Mouse (Mus musculus) cerebellum, adult 9-10 months (tissue): ENCODE data around the gene Hnrnpf.
"Not testable (repeated sequence)": the region's sequence is repeated elsewhere in the genome, so short reads cannot be mapped to it uniquely, and the experiment has no call there.

Source experiments
- DNase-seq: peaks from one replicate; pipeline ENCODE4 v3.0.0; 2022

Hnrnpf gene

DNA sequence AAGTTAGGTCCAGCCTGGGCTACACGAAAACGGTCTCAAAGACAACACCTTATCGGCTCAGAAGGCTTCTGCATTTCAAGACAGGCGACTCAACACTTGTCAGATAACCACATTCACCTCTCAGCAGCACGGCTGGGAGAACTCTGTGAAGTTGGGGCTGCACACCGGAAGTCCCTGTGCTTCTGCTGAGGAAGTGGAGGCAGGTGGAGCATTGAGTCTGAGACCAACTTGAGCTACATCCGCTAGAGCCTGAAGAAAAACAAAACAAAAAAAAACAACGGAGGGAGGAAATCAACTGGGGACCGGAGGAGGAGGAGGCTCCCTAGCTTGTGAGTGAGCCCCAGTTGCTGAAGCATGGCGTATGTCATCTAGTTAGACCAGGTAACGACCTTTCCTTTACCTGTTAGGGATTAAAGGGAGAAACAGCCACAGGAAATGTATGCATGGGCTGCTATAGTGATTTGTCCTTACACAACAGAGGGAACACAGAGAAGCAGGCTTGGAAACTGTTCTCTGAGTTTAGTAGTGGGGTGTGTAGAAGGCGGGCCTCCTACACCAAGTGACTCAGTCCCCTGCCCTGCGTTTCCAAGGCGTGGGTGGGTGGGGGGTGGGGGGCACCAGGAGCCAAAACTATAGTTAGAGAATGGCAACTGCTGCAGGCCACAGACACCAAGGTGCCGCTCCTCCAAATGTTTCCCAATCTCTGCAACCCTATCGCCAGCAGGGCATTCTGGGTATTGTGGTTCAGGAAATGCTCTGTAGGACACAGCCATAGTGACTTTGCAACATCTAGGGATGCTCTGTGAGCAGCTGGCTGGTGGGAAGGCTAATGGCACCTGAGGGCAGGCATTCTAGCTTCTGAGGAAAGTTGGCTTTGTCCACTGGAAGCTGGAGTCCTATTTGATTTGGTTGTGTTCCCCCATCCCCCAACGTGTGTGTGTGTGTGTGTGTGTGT, at the start of gene Hnrnpf:
Gene Hnrnpf, plus strand, starts transcription at position 199 of the 955 bp plus-strand sequence.
- no peak for DNase-seq

GRCm38 (mm10) chr6:117851747-117852146, 48.4 kb upstream of the Hnrnpf start:
- DNase-seq, result no peak

GRCm38 (mm10) chr6:117857990-117858389, 42.1 kb upstream of the Hnrnpf start:
- no peak for DNase-seq

GRCm38 (mm10) chr6:117861848-117862247, 38.3 kb upstream of the Hnrnpf start, which contains the start of gene Zfp239:
Zfp239 (plus strand) TSS chr6:117862100.
- DNase-seq, result no peak

- DNase-seq, result no peak
These were observed 37.7 kb upstream of the Hnrnpf start for GRCm38 (mm10) chr6:117862465-117862864.

- peak; percentile 75 for DNase-seq
These were observed 37.1 kb upstream of the Hnrnpf start for GRCm38 (mm10) chr6:117862899-117863620.

- DNase-seq, result no peak
These were observed 36.4 kb upstream of the Hnrnpf start for GRCm38 (mm10) chr6:117863751-117864150.

GRCm38 (mm10) chr6:117868187-117868586, 31.9 kb upstream of the Hnrnpf start:
- DNase-seq, result no peak

GRCm38 (mm10) chr6:117871034-117871433, 29.1 kb upstream of the Hnrnpf start:
- no peak for DNase-seq

- not testable (repeated sequence) for DNase-seq
These were observed 26.7 kb upstream of the Hnrnpf start for GRCm38 (mm10) chr6:117873450-117873849.

DNA sequence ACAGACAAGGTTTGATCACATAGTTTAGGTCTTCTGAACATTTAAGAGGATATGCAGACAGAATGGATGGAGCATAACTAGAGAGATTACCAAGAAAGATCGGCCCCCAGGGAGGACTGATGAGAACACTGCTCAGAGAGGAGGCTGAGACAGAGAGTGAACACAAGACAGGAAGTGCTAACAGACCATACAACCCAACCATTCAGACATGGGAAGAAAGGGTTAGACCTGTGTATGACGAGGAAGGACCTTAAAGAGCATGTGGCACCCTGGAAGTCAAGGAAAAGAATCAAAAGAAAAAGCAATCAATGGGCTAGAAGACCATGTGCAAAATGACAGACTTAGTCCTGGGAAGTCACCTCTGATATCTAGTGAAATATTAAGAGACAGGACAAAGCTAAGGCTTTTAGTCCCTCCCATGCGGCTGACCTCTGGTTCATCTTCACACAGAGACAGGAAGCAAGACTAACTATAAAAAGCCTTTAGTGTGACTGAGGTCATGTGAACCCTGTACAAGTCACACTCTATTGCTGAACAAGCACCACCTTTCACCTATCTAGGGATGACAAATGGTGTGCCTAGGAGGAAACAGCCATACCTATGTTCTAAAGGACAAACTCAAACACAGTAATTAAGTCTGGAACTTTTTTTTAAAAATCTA, 25.4 kb upstream of the Hnrnpf start:
- DNase-seq, result no peak

DNA sequence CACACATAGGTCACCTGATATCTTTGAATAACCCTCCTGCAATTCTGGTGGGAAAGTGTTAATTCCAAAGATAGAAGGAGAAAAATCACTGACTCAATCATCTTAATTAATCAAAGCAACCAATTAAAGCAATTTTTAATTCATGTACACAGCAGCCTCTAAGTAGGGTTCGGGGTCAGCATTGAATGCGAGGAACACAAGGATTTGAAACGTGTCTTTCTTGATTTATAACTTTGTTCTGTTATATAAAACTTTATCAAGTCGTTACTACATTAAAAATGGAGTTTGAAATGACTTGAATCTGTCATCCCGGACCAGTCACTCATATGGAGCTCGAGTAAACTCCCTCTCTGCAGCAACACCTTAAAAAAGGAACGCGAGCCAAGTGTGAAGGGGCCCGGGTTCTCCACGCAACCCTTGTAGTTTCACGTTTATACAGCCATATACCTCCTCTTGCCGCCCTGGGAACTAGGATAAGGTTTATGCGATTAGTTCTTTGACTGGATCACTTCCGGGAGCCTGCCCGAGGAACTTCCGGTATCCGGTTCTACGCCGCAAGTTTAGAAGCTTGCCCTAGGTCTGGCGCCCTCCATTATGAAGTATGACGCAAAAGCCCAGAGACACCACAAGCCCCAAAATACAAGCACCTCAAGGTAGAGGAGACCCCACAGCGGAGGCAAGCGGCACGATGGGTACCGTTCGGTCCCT, 21.3 kb upstream of the Hnrnpf start:
- peak; percentile 94 for DNase-seq

DNA sequence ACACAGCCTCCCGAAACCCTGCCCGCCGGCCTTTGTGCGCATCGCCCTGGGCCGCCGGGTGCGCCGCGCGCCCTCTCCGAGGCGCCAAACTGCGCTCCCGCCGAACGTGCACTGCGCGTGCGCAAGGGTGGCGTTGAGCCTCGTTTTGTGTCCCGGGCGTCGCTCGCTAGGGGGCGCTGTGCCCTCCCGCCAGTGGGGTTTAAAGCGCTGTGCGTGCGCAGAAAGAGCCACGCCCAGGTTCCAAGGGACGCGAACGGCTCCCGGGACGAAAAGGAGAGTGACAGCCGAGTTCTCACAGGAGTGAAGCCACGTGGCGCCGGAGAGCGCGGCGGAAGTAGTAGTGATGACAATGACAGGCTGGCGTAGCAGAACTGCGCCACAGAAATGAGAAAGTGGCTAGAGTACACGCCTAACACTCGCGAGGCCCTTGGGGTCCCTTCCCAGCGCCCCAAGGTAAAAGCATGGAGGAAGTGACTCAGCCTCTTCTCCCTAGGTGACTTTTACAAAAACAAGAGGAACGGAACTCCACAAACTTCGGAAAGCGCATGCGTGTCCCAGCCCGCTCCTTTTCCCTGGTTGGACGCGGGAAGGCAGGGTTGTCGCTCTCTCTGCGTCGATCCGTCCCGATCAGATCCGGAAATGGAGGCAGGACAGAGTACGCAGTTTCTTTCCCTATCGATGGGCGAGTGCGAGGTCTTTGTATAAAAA, 20.6 kb upstream of the Hnrnpf start:
- peak; percentile 99 for DNase-seq

DNA sequence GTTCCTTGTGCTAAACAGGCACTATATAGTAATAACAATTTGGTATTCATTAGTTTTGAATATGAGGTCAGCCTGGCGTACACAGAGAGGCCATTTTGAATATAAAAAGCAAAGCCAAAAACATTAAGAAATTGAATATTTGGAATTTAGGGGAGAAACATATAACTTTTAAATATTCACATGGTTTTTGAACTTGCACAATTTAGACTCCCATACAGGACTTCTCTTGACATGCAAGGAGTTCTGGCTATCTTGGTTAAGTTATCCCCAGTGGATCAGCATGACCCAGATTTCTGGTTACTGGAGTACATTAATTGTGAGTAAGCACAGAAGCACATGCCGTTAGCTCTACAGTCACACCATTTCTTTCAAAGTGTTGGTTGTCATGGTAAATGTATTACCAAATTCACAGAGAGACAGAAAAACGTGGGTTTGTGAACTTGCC, 19.7 kb upstream of the Hnrnpf start:
- DNase-seq, result no peak

GRCm38 (mm10) chr6:117881229-117881628, 18.9 kb upstream of the Hnrnpf start:
- no peak for DNase-seq

- no peak for DNase-seq
These were observed 18.1 kb upstream of the Hnrnpf start for GRCm38 (mm10) chr6:117881997-117882396.

- no peak for DNase-seq
These were observed 14.2 kb upstream of the Hnrnpf start for GRCm38 (mm10) chr6:117885943-117886342.

DNA sequence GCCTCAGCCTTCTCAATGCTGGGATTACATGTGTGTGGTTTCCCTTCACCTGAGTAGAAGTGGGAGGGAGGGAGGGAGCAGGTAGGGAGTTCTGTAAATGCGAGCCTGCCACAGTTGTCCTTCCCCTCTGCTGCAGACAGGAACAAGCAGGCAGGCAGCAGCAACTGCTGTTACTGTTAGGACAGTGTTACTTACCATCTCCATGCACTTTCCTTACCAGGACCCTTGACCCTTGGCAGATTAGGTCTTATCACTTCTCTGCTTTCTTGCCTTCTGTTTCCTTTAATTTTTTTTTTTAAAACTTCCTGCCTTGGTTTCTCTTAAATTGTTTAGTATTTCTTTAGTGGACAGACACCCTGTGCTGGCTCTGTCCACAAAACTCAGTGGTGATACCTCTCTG, 12.1 kb upstream of the Hnrnpf start:
- no peak for DNase-seq

DNA sequence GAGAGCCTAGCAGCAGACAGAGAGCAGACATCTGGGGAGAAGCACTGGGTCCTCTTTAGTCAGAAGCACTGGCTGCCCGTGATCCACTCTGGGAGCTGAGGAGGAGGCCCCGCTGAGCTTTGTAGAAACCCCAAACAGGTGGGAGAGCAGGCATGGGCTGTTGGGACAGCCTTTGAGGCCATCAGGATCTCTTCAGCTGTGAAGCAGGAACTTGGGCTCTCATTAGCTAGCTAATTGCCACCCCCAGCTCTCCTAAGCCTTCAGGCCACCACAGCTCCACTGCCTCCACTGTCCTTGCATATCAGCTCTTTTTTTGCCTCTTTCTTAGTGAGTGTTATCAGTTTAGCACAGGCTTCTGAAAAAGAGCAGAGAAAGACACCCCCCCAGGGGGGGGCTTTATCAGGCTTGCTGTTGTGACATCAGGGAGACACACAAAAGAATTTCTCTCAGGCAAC, 11.5 kb upstream of the Hnrnpf start:
- DNase-seq, result no peak

GRCm38 (mm10) chr6:117890257-117890656, 9.9 kb upstream of the Hnrnpf start:
- no peak for DNase-seq

- DNase-seq, result no peak
These were observed 8.6 kb upstream of the Hnrnpf start for GRCm38 (mm10) chr6:117891369-117892160.
